Mouse (Mus musculus): Measurements from ENCODE around the gene Ankrd6.
A peak's percentile ranks its signal among the peaks of the same experiment; 100 is the strongest.

The Ankrd6 gene

GRCm38 (mm10) chr4:32905381-32905780 lies 45.3 kb downstream of the Ankrd6 start:
- no peak for DNase-seq (ENCODE audit: low read depth)

DNA sequence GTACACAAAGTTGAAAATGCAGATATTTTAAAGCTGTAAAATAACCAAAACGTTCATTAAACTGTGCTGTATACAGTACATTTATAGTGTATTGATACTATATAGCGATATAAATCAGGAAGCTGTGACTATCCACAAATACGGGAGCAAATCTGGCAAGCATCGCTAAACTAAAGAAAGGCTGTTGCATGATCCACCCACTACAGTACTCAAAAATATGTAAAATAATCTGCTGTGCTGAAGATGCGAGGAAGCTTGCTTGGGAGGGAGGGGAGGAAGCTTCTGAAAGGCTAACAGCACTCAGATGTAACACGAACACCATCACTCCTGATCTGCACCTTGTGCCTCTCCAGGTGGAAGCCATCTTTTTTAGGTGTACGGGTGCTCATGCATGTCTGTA lies 46.8 kb downstream of the Ankrd6 start:
- no peak for DNase-seq (ENCODE audit: low read depth)

GRCm38 (mm10) chr4:32899051-32899450 lies 51.6 kb downstream of the Ankrd6 start:
- DNase-seq (ENCODE audit: low read depth) = no peak

- DNase-seq (ENCODE audit: low read depth) = no peak
These were observed 59.3 kb downstream of the Ankrd6 start for GRCm38 (mm10) chr4:32891341-32891740.

DNA sequence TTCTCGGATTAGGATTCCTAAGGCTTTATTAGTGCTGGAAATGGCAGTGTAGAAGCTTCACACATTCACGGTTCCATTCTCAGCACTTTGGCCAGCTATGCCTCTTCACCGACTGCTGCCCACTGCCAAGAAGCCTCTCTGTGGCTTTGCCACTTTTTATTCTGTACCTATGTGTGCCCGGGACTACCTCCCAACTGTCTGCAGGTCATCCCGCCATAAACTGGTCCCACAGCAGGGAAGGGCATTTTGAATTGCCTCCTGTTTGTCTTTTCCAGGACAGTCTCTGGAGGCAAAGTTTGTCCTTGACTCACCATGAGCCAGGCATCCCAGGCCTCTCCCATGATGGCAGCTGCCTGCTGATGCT lies 59.9 kb downstream of the Ankrd6 start:
- no peak for DNase-seq (ENCODE audit: low read depth)

- DNase-seq (ENCODE audit: low read depth) = no peak
These were observed 60.5 kb downstream of the Ankrd6 start for GRCm38 (mm10) chr4:32889996-32890734.

GRCm38 (mm10) chr4:32889246-32889645 lies 61.4 kb downstream of the Ankrd6 start:
- no peak for DNase-seq (ENCODE audit: low read depth)

DNA sequence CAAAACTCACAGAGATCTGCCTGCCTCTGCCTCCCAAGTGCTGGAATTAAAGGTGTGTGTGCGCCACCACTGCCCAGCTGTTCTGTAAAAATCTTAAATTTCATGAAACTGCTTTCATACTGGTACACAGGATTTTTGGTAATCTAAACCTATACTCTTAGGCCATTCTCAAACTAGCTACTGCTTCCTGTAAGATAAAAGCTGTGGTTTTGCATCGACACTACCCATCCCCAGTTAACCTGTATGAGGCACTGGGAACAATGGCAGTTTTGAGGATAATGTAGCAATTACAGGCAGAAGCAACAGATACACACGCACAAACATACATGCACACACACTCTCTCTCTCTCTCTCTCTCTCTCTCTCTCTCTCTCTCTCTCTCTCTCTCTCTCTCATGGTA lies 64.2 kb downstream of the Ankrd6 start:
- no peak for DNase-seq (ENCODE audit: low read depth)

- DNase-seq (ENCODE audit: low read depth) = no peak
These were observed 66.0 kb downstream of the Ankrd6 start for GRCm38 (mm10) chr4:32884599-32884998.

- no peak for DNase-seq (ENCODE audit: low read depth)
These were observed 69.6 kb downstream of the Ankrd6 start for GRCm38 (mm10) chr4:32881001-32881400.

- DNase-seq (ENCODE audit: low read depth) = no peak
These were observed 76.0 kb downstream of the Ankrd6 start for GRCm38 (mm10) chr4:32874669-32875068.

- no peak for DNase-seq (ENCODE audit: low read depth)
These were observed 78.4 kb downstream of the Ankrd6 start for GRCm38 (mm10) chr4:32872189-32872749.

GRCm38 (mm10) chr4:32869370-32869769 lies 81.3 kb downstream of the Ankrd6 start:
- DNase-seq (ENCODE audit: low read depth) = no peak

DNA sequence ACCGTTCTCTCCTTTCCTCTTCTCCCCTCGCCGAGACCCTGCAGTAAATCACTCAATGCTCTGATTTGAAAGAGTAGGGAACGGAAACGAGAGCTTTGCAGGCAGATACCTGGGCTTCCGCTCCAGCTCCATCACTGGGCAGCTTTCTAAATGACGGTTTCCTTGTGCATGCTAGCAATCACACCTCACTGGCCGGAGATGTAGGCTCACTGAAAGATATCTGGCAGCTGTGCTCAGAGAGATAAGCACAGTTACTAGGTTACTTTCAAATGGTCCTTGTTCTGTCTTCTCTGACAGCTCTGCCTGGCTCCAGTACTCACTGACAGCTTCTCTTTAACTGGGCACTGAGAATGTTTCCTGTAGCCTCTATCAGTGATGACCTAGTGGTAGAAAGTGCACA lies 81.8 kb downstream of the Ankrd6 start:
- DNase-seq (ENCODE audit: low read depth) = peak; percentile 41

DNA sequence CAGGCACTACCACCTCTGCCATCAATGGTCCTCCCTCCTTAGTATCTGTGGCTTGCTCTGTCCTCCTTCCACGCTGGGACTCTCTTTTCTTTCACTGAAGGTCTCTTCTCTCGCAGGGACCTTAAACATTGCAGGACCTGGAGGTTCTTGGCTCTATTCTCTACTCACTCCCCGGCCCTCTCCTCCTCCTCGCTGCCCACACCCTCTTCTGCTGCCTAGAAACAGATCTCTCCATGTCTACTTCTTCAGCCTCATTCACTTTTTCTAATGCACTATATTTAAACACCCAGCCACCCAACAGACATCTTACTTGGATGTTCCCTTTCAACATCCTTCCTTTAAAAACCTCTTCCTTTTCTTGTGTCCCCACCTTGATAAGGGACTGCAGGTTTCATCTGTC lies 82.2 kb downstream of the Ankrd6 start:
- no peak for DNase-seq (ENCODE audit: low read depth)

DNA sequence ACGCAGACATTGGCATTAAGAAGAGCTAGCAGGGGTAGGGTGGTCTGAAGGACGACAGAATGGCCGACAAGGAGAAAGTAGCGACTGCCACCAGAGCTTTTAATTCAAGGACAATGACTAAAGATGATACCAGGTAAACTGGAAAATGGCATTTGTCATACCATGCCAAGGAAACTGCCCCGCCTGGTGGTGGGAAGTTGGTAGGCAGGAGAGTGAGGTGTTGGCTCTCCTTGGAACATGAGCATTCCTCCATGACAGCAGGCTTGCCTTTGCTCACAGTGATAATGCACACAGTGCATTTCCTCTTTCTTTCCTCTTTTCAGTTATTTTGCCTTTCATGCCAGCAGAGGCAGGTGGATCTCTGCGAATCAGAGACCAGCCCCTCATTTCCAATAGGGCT lies 83.2 kb downstream of the Ankrd6 start:
- peak; percentile 41 for DNase-seq (ENCODE audit: low read depth)

- DNase-seq (ENCODE audit: low read depth) = no peak
These were observed 85.8 kb downstream of the Ankrd6 start for GRCm38 (mm10) chr4:32864867-32865242.

DNA sequence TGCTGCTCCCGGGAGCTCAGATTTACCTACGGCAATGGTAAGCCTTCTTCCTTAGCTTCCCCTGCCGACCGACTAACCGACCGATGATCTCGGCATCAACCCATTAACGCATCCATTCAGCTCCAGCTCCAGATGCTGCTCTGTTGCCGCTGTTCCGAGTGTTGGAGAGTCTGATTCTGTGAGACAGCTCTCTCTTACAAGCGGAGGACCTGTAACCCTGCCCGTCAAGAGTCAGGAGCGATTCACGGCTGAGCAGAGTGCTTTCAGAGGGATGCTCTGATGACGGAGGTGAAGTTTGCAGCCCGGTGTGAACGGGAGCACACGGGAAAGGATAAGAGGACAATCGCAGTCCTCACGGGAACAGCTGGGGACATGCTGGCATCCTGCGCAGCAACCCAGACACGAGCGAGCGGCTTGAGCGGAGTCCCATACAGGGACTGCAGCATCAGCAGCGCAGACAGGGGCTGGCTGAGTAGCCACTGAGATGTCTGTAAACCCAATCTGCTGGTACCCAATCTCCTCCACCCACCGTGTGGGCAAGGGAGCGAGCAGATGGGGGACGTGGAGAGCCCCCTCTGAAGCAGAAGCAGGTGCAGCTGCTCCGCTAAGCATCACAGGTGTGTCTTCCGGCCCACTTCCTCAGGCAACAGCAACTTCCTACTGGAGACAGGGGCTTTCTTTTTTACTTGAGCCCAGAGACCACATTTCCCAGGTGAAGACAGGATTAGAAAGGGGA lies 86.3 kb downstream of the Ankrd6 start:
- DNase-seq (ENCODE audit: low read depth) = no peak

DNA sequence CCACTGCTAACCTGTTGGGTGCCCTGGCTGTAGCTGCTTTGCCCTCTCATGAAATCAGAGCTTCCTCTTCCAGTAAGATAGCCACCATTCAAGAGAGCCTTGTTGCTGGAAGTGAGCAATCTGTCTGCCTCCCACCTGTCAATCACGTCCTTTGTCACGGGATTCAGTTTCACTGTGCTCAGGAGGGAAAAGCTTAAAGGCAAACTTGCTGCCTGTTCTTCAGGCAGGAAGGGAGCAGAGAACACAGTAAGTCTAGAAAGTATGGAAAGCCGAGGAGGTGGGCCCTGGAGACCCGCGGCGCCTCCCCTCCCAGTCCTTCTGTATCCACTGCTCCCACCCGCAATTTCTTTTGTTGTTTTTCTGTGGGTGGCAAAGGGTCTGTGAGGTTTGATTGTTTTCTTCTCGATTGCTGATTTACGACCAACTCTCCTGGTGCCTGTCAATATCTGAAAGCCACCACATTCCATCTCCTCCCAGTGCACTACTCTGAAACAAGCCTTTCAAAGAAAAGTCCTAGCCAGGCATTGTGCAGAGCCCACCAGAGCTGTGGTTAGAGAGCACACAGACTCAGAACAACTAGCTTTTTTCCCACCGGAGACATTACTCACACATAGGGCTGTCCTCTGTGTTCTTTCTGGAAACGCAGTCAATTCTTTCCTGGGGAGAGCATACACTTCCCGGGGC lies 87.1 kb downstream of the Ankrd6 start:
- DNase-seq (ENCODE audit: low read depth) = no peak

DNA sequence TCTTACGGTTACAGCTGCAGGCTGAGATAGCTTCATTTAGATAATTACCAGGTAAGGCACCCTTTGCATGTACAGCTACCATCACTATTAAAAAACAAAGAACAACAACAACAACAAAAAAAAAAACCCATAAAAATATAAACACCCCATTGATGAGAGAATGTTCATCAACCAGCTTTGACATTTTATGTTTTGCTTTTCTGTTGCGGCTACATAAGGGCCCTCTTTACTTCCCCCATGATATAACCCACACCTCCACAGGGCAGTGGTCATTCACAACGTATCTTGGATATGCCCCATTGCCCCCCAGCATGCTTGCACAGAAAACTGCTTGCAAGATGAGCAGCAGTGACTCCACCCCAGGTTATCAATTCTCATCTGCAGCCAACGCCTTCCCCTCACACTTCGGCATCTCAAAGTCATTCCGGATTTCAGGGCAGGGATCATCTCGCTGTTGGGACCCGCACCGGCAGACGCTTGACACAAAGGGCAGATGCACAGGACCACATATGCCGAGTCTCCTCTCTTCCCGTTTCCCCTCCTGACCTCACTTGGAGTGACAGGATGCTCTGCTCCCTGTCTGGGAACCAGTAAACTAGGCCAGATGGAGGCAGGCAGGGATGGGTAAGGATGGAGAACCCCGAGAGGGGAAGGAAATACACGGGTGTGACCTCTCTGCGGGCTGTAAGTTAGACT lies 87.7 kb downstream of the Ankrd6 start:
- DNase-seq (ENCODE audit: low read depth) = peak; percentile 44

- DNase-seq (ENCODE audit: low read depth) = peak; percentile 80
These were observed 88.5 kb downstream of the Ankrd6 start for GRCm38 (mm10) chr4:32862011-32862750.

All from c-Kit-positive CD71-positive TER-119-negative erythroid progenitor cells, embryonic 14.5 days (primary cell).